Mouse (Mus musculus) heart, postnatal 36 days (tissue): ENCODE results near the gene Tex21. TPM values are rescaled to one million over a fixed set of nuclear protein-coding genes. Genes with fewer than 3 reads are reported as not detected.

Source experiments
- total RNA-seq, 2 experiments: library from RNA; stranded (reverse); gene quantifications; 2 replicates each; pipeline ENCODE4 v1.2.3; 2021

Gene Tex21
- total RNA-seq, 2 experiments from 2014 or later: not detected

Other genes with a start within 250 kb of the Tex21 start
- gene Esr2, start 69.5 kb downstream of the Tex21 start, total RNA-seq: not detected
- gene Mthfd1, start 8.6 kb upstream of the Tex21 start, total RNA-seq: 10 to 100 TPM; 28.4 to 28.9 TPM
- gene Akap5, start 78.1 kb upstream of the Tex21 start, total RNA-seq: 1 to 10 TPM; 1.7 to 2.2 TPM
- 10 to 100 TPM in 1 of 2 experiments, 1 to 10 TPM in 1; 5.4 to 10.4 TPM for gene Zbtb25, start 122.9 kb upstream of the Tex21 start, total RNA-seq
- gene Zbtb1, start 123.5 kb upstream of the Tex21 start, total RNA-seq: 1 to 10 TPM; 3.5 to 4.2 TPM
- 1 to 10 TPM; 5.7 to 7.8 TPM for gene Hspa2, start 157.4 kb upstream of the Tex21 start, total RNA-seq
- not detected for gene Ppp1r36, start 170.8 kb upstream of the Tex21 start, total RNA-seq